Mouse (Mus musculus) lung, postnatal 36 days (tissue): ENCODE measurements around the gene Tex13b.
A peak's percentile ranks its signal among the peaks of the same experiment; 100 is the strongest.
"Not testable (repeated sequence)": the region's sequence is repeated elsewhere in the genome, so short reads cannot be mapped to it uniquely, and the experiment has no call there.

ENCODE experiments used
- DNase-seq: peaks from one replicate; pipeline ENCODE4 v3.0.0; 2022; ENCODE audit warnings: mixed read lengths

Gene Tex13b

DNA sequence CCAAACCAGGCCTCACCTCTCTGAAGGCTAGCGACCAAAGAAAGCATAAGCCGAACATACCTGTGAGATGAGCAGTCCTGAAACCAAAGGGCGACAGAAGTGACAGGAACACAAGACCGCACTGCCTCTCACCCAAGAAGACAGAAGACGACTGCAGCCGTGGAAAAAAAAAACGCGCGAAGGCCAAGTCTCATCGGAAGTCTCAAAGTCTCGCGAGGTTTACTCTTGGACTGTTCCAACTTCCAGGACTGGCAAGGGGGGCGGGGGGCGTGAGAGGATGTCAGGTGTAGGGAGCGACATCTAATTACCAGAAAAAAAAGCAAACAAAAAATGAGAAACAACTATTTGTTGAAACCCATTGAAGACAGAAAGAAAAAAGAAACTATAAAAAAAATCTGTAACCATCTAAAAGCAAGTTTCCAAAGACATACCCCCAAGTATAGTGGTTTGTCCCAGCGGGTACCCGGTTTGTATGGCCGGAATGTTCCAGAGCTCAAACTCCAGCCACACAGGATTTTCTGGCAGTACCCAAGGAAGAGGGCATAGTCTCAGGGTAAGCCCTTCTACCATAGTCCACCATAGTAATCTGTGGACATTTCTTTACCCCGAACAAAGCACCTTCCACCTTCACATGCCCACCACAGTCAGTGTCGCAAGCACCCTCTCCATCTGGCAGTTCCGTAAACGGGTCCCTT, at the start of gene Tex13b:
Tex13b (minus strand) TSS at position 122 of the 695 bp plus-strand sequence.
- DNase-seq: no peak

- DNase-seq: no peak
Observed at GRCm38 (mm10) chrX:140862760-140863159, 49.5 kb upstream of the Tex13b start.

GRCm38 (mm10) chrX:140857445-140857844, 44.2 kb upstream of the Tex13b start:
- DNase-seq: peak; percentile 1

DNA sequence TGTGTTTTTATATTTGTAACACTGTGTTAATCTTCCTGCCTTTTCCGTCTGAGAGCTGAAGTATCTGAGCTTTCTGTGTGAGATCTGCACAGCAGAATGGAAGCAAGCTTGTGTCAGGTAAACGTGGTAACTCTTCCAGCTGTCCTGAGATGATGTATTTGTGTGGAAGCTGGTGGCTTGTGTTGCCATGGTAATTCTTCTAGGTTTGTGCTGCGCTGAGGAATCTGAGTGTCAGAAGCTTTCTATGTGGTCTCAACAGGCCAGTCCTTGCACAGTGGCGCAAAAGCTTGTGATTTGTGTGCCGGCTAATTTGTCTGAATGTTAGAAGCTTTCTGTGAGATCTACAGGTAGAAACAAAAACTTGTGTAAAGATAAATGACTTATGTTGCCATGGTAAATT, 43.8 kb upstream of the Tex13b start:
- DNase-seq: not testable (repeated sequence)

DNA sequence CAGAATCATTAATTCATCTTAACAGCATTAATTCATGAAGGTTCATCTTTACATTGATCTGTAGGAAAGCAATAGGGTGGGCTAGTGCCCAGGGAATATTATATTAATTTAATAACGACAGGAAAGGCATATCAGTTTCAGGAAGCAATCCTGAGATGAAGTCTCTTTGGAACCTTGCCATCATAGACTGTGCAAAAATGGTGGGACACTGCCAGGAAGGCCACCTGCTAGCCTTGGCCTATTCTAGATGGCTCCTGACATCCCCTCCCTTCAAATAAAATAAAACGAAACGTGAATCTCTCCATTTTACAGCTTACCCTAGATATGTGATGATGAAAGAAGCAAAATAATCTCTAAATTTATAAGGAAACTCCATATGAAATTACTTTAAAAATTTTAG, 41.3 kb upstream of the Tex13b start:
- DNase-seq: no peak

DNA sequence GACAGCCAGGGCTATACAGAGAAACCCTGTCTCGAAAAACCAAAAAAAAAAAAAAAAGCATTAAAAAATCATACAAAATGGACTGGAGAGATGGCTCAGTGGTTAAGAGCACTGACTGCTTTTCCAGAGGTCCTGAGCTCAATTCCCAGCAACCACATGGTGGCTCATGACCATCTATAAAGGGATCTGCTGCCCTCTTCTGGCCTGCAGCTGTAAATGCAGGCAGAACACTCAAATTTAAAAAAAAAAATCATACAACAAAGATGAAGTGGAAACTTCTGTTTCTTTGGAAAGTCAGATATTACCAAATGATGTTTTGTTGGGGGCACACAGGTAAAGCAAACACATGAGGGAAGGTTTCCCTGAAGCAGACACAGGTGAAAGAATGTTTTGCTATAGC, 32.2 kb upstream of the Tex13b start:
- not testable (repeated sequence) for DNase-seq

- no peak for DNase-seq
Observed at GRCm38 (mm10) chrX:140839887-140840286, 26.7 kb upstream of the Tex13b start.

DNA sequence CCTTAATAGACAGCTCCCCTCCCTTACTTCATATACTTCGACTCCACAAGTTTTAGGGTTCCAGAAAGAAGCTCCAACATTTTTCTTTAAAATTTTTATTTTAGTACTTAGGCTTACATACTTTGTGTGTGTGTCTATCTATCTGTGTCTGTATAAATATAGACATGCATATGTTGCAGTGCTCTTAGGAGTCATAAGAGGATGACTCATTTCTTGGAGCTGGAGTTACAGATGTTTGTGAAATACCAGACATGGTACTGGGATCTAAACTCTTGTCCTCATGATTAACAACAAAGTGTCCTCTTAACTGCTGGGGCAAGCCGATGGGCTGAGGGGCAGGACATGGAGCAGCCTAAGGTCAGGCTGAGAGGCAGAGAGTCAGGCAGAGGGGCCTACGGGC, 24.8 kb upstream of the Tex13b start:
- DNase-seq: no peak

DNA sequence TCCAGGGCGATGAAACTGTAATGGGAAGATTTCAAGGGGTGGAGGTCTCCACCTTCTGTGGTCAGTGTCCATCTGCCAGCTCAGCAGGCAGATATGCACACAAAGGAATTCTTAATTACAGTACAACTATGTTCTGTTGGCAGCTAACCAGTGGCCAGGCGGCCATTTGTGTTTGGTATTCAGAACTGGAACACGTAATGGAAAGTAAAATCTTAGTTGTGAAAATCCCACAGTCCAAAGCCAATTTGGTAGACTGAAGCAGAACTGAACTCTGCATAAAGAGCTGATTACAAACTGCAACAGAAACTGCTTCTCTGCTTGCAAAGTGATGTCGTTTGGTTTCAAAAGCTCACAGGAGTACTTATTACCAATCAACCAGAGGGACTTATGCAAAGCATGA, 18.5 kb upstream of the Tex13b start:
- no peak for DNase-seq

DNA sequence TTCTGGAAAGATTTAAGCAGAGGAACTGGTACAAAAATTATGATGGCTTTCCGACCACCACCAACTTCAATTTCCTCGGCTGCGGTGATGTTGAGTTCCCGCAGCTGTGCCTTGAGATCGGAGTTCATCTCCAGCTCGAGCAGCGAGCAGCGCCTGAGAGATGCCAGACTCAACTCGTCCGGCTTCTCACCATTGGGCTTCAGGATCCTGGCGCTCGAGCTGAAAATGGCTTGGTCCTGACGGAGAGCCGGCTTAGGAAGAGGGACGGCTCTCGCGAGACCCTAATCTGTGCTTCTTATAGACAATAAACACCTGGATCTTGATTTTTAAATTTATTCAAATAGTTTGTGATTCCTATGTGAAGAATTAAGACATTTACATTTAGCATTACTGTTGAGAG, 9.1 kb upstream of the Tex13b start:
- DNase-seq: no peak

DNA sequence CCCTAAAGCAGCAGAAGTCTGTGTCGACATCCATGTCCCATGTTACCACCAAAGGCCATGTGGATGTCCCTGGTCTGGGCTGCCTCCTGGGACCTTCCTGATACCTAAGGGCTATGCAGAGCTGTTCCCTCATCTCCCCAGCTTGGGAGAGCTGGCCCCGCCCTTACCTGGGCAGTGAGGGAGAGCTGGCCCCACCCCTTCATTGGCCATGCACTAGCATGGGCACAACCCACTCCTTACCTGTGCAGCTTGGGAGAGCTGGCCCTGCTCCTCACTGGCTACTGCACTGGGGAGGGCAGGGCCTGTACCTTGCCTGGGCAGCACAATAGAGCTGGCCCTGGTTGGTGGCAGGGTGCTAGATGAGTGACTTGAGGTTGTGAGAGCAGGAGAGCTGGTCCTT, 7.9 kb downstream of the Tex13b start:
- DNase-seq: peak; percentile 3

DNA sequence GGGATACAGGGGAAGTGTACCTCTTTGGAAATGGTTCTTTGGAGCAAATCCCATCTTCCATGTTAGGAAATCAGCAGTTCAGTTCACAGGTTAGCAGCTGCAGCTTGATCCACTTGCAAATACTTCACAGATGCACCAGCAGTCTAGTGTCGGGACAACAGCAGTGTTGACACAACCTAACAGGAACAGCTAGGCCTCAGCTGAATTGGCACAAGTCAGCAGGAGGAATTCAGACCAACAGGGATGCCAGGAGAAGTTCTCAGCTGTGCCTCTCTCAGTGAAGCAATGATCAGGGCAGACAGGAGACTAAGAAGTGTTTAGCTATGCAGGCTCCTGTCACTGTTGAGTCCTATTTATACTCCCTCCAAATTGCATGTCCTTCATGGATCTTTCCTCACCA, 43.4 kb downstream of the Tex13b start:
- DNase-seq: peak; percentile 3
